Mouse (Mus musculus) CD4-positive, CD25-positive, alpha-beta regulatory T cell, adult 2 months (primary cell): ENCODE results near the gene Kirrel2.
A peak's percentile ranks its signal among the peaks of the same experiment; 100 is the strongest.
"Not testable (repeated sequence)": the region's sequence is repeated elsewhere in the genome, so short reads cannot be mapped to it uniquely, and the experiment has no call there.

Experiments
- DNase-seq: peaks from one replicate; pipeline ENCODE4 v3.0.0-alpha.2; 2012; ENCODE audit warnings: low read depth, low spot score

Gene Kirrel2

GRCm38 (mm10) chr7:30457629-30458330 is at the start of gene Kirrel2, which contains the start of gene Nphs1:
TSS of gene Kirrel2 (minus strand) at chr7:30457690.
TSS of gene Nphs1 (plus strand) at chr7:30458315.
- DNase-seq: no peak

- DNase-seq: not testable (repeated sequence)
Observed at GRCm38 (mm10) chr7:30501159-30501558, 43.7 kb upstream of the Kirrel2 start.

GRCm38 (mm10) chr7:30495506-30496042 is 38.1 kb upstream of the Kirrel2 start:
- not testable (repeated sequence) for DNase-seq

- no peak for DNase-seq
Observed at GRCm38 (mm10) chr7:30493401-30493931, 36.0 kb upstream of the Kirrel2 start, which contains the start of gene Prodh2. TSS of gene Prodh2 (plus strand) at chr7:30493622.

GRCm38 (mm10) chr7:30492765-30493164 is 35.3 kb upstream of the Kirrel2 start:
- peak; percentile 86 for DNase-seq

- no peak for DNase-seq
Observed at GRCm38 (mm10) chr7:30490957-30491307, 33.4 kb upstream of the Kirrel2 start.

GRCm38 (mm10) chr7:30490251-30490956 is 32.9 kb upstream of the Kirrel2 start:
- DNase-seq: peak; percentile 74

GRCm38 (mm10) chr7:30484250-30484649 is 26.8 kb upstream of the Kirrel2 start:
- DNase-seq: peak; percentile 33

GRCm38 (mm10) chr7:30477415-30478381 is 20.2 kb upstream of the Kirrel2 start:
- DNase-seq: no peak

- not testable (repeated sequence) for DNase-seq
Observed at GRCm38 (mm10) chr7:30476136-30476535, 18.6 kb upstream of the Kirrel2 start.

GRCm38 (mm10) chr7:30474999-30475398 is 17.5 kb upstream of the Kirrel2 start:
- DNase-seq: no peak

GRCm38 (mm10) chr7:30472411-30472810 is 14.9 kb upstream of the Kirrel2 start:
- DNase-seq: peak; percentile 68

GRCm38 (mm10) chr7:30464816-30465300 is 7.4 kb upstream of the Kirrel2 start:
- no peak for DNase-seq

- DNase-seq: no peak
Observed at GRCm38 (mm10) chr7:30463996-30464395, 6.5 kb upstream of the Kirrel2 start.

GRCm38 (mm10) chr7:30463568-30463967 is 6.1 kb upstream of the Kirrel2 start:
- DNase-seq: no peak

GRCm38 (mm10) chr7:30459484-30459883 is 2.0 kb upstream of the Kirrel2 start:
- DNase-seq: no peak

- DNase-seq: no peak
Observed at GRCm38 (mm10) chr7:30456911-30457628, 420 bp downstream of the Kirrel2 start.

- no peak for DNase-seq
Observed at GRCm38 (mm10) chr7:30456487-30456886, 1.0 kb downstream of the Kirrel2 start.

- DNase-seq: no peak
Observed at GRCm38 (mm10) chr7:30454259-30454658, 3.2 kb downstream of the Kirrel2 start.

- DNase-seq: peak; percentile 82
Observed at GRCm38 (mm10) chr7:30453766-30454165, 3.7 kb downstream of the Kirrel2 start.
